Mouse (Mus musculus): ENCODE data around the gene Zfp683. TPM values are rescaled to one million over a fixed set of nuclear protein-coding genes. Genes with fewer than 3 reads are reported as not detected.

Zfp683 gene
- total RNA-seq, 2 experiments from 2014 or later = not detected

Other genes starting within 250 kb of the Zfp683 start
- 40.0 and 40.1 TPM in 2 replicates for gene Rps6ka1, start 166.0 kb upstream of the Zfp683 start, total RNA-seq (2015; ENCODE audit: low replicate concordance)
- gene Rps6ka1, start 166.0 kb upstream of the Zfp683 start, total RNA-seq (2017; ENCODE audit: low replicate concordance) = 67.2 and 89.1 TPM in 2 replicates
- gene Hmgn2, start 85.2 kb upstream of the Zfp683 start, total RNA-seq (2015; ENCODE audit: low replicate concordance) = 970 and 984 TPM in 2 replicates
- 403 and 537 TPM in 2 replicates for gene Hmgn2, start 85.2 kb upstream of the Zfp683 start, total RNA-seq (2017; ENCODE audit: low replicate concordance)
- 9.6 and 17.3 TPM in 2 replicates for gene Dhdds, start 52.9 kb upstream of the Zfp683 start, total RNA-seq (2015; ENCODE audit: low replicate concordance)
- 6.6 and 12.2 TPM in 2 replicates for gene Dhdds, start 52.9 kb upstream of the Zfp683 start, total RNA-seq (2017; ENCODE audit: low replicate concordance)
- 3.3 TPM in 1 of 2 replicates, not detected in the other for gene Lin28a, start 35.0 kb upstream of the Zfp683 start, total RNA-seq (2015; ENCODE audit: low replicate concordance)
- gene Lin28a, start 35.0 kb upstream of the Zfp683 start, total RNA-seq (2017; ENCODE audit: low replicate concordance) = 6.4 and 8.9 TPM in 2 replicates
- not detected in 2 replicates for gene Crybg2, start 7.0 kb downstream of the Zfp683 start, total RNA-seq (2015; ENCODE audit: low replicate concordance)
- not detected in 2 replicates for gene Crybg2, start 7.0 kb downstream of the Zfp683 start, total RNA-seq (2017; ENCODE audit: low replicate concordance)
- 324 and 347 TPM in 2 replicates for gene Cd52, start 41.2 kb downstream of the Zfp683 start, total RNA-seq (2015; ENCODE audit: low replicate concordance)
- 146 and 324 TPM in 2 replicates for gene Cd52, start 41.2 kb downstream of the Zfp683 start, total RNA-seq (2017; ENCODE audit: low replicate concordance)
- gene Ubxn11, start 48.7 kb downstream of the Zfp683 start, total RNA-seq (2015; ENCODE audit: low replicate concordance) = 0.84 TPM in 1 of 2 replicates, not detected in the other
- gene Ubxn11, start 48.7 kb downstream of the Zfp683 start, total RNA-seq (2017; ENCODE audit: low replicate concordance) = 2.4 TPM in 1 of 2 replicates, not detected in the other
- gene Sh3bgrl3, start 75.0 kb downstream of the Zfp683 start, total RNA-seq (2015; ENCODE audit: low replicate concordance) = 231 and 242 TPM in 2 replicates
- 56.2 and 119 TPM in 2 replicates for gene Sh3bgrl3, start 75.0 kb downstream of the Zfp683 start, total RNA-seq (2017; ENCODE audit: low replicate concordance)
- 20.3 and 29.2 TPM in 2 replicates for gene Cep85, start 133.3 kb downstream of the Zfp683 start, total RNA-seq (2015; ENCODE audit: low replicate concordance)
- gene Cep85, start 133.3 kb downstream of the Zfp683 start, total RNA-seq (2017; ENCODE audit: low replicate concordance) = 50.7 and 68.1 TPM in 2 replicates
- not detected in 2 replicates for gene Gm7534, start 149.2 kb downstream of the Zfp683 start, total RNA-seq (2015; ENCODE audit: low replicate concordance)
- not detected in 2 replicates for gene Gm7534, start 149.2 kb downstream of the Zfp683 start, total RNA-seq (2017; ENCODE audit: low replicate concordance)
- gene Catsper4, start 173.5 kb downstream of the Zfp683 start, total RNA-seq (2015; ENCODE audit: low replicate concordance) = not detected in 2 replicates
- gene Catsper4, start 173.5 kb downstream of the Zfp683 start, total RNA-seq (2017; ENCODE audit: low replicate concordance) = not detected in 2 replicates
- not detected in 2 replicates for gene Cnksr1, start 184.6 kb downstream of the Zfp683 start, total RNA-seq (2015; ENCODE audit: low replicate concordance)
- not detected in 2 replicates for gene Cnksr1, start 184.6 kb downstream of the Zfp683 start, total RNA-seq (2017; ENCODE audit: low replicate concordance)
- not detected in 2 replicates for gene E130218I03Rik, start 189.8 kb downstream of the Zfp683 start, total RNA-seq (2015; ENCODE audit: low replicate concordance)
- 0.70 TPM in 1 of 2 replicates, not detected in the other for gene E130218I03Rik, start 189.8 kb downstream of the Zfp683 start, total RNA-seq (2017; ENCODE audit: low replicate concordance)
- gene Zfp593, start 191.8 kb downstream of the Zfp683 start, total RNA-seq (2015; ENCODE audit: low replicate concordance) = 0.38 and 0.63 TPM in 2 replicates
- gene Zfp593, start 191.8 kb downstream of the Zfp683 start, total RNA-seq (2017; ENCODE audit: low replicate concordance) = 0.84 and 1.4 TPM in 2 replicates
- gene Gm30191, start 193.1 kb downstream of the Zfp683 start, total RNA-seq (2015; ENCODE audit: low replicate concordance) = not detected in 2 replicates
- not detected in 2 replicates for gene Gm30191, start 193.1 kb downstream of the Zfp683 start, total RNA-seq (2017; ENCODE audit: low replicate concordance)
- gene Grrp1, start 200.3 kb downstream of the Zfp683 start, total RNA-seq (2015; ENCODE audit: low replicate concordance) = not detected in 2 replicates
- not detected in 2 replicates for gene Grrp1, start 200.3 kb downstream of the Zfp683 start, total RNA-seq (2017; ENCODE audit: low replicate concordance)
- 9.8 and 12.3 TPM in 2 replicates for gene Pdik1l, start 234.1 kb downstream of the Zfp683 start, total RNA-seq (2015; ENCODE audit: low replicate concordance)
- gene Pdik1l, start 234.1 kb downstream of the Zfp683 start, total RNA-seq (2017; ENCODE audit: low replicate concordance) = 13.2 and 16.2 TPM in 2 replicates